Mouse (Mus musculus) intestine, embryonic 15.5 days (tissue): ENCODE data around the gene Aar2. TPM values are rescaled to one million over a fixed set of nuclear protein-coding genes. Genes with fewer than 3 reads are reported as not detected.

Experiments
- ATAC-seq: fragments of 200-750 bp; cut with Nextera tagmentation; 2 replicates; pipeline ENCODE4 v1.8.0; 2017; ENCODE audit warnings: moderate TSS enrichment, moderate library complexity
- H3K27ac ChIP-seq: fragments of 300-500 bp; sonication (generic); 2 replicates; pipeline ENCODE4 v1.5.1; 2015; ENCODE audit warnings: mild to moderate bottlenecking, inconsistent platforms
- H3K27me3 ChIP-seq: fragments of 300-500 bp; sonication (generic); replicated peaks from 2 replicates; pipeline ENCODE4 v1.6.1; 2015; ENCODE audit warnings: inconsistent platforms
- H3K36me3 ChIP-seq: fragments of 300-500 bp; sonication (generic); 2 replicates; pipeline ENCODE4 v1.6.1; 2015; ENCODE audit warnings: inconsistent platforms
- H3K4me1 ChIP-seq: fragments of 300-500 bp; sonication (generic); replicated peaks from 2 replicates; pipeline ENCODE4 v1.6.1; 2015; ENCODE audit warnings: inconsistent platforms
- H3K4me2 ChIP-seq: fragments of 300-500 bp; sonication (generic); replicated peaks from 2 replicates; pipeline ENCODE4 v1.6.1; 2015; ENCODE audit warnings: mild to moderate bottlenecking, inconsistent platforms
- H3K4me3 ChIP-seq: fragments of 300-500 bp; sonication (generic); replicated peaks from 2 replicates; pipeline ENCODE4 v1.5.1; 2015; ENCODE audit warnings: inconsistent platforms
- H3K9ac ChIP-seq: fragments of 300-500 bp; sonication (generic); 2 replicates; pipeline ENCODE4 v1.6.1; 2015; ENCODE audit warnings: inconsistent platforms
- H3K9me3 ChIP-seq: fragments of 300-500 bp; sonication (generic); 2 replicates; pipeline ENCODE4 v1.6.1; 2016; ENCODE audit warnings: inconsistent platforms
- WGBS: fragments of 180-500 bp; shearing (Covaris S2); methylation state at CpG from one replicate; pipeline ENCODE4 v1.1.7; 2015; 5-methylcytosine and 5-hydroxymethylcytosine counted together
- polyA plus RNA-seq: library from polyadenylated mRNA; unstranded; fragments of >200 nt; fragmentation: Nextera tagmentation; extraction: Ambion mirVana; gene quantifications from 2 replicates; pipeline ENCODE4 v1.2.1, GENCODE M21; 2015

Aar2 gene
- polyA plus RNA-seq, 1 experiment from 2014 or later: 31.6 TPM

DNA sequence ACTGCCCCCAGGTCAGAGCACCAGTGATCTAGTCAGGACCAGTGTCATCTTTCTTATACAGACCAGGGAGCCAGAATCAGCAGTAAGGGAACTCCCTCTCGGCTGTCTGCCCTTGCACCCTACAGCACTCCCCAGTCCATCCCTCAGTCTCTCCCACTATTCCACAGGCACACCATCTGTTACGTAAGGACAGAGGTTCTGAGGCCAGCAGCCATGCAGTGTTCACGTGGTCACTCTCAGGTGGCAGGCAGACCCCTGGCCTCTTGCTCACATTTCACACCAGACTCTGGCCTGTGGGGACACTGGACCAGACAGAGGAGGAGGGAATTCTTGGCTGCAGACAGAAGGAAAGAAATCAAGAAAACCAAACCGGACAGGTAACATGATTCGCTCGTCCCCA, 24.1 kb downstream of the Aar2 start:
- Histone ChIP-seq H3K4me2 (no peak overlapping the region), H3K27me3 (no peaks in the 10 kb centered on the region), H3K4me3 (no peak overlapping the region), H3K36me3 (peaks cover 14% of the 10 kb centered on the region; the same call in 1 of the 2 replicates), H3K27ac (no peak overlapping the region), H3K4me1 (no peaks in the 10 kb centered on the region), H3K9ac (no peak overlapping the region), H3K9me3 (no peaks in the 10 kb centered on the region)
- 77% methylated on average over 6 of the region's 6 CpGs for WGBS
- no peak for ATAC-seq

DNA sequence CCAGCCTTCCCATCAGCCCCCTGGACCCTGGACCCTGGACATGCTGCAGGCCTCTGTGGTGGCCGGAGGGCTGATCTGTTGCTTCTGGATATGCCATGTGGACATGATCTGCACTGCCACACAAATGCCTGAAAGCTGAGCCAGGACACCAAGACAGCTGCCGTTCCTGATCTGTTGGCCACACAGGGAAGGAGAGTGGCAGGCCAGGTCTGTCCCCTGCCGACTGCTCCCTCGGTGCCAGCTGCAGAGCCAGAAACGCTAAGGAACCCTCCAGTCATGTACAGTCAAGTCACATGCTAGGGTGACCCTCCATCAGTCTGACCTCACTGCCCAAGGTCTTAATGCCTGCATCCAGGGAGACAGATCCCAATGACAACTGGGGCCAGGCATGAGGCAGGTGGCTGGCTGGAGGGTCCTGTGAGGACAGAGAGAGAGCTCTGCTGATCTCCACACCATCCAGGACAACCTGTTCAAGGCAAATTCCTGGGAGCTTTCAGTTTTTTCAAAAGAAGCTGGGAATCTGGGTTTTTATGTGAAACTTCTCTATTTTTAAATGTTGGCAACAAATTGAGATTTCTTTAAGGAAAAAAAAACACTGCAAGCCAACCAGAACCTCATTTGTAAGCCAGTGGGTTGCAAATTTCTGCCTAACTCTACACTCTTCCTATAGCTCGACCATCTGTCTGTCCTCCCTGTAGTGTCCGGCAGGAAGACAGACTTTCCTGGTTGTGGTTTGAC, 29.6 kb downstream of the Aar2 start:
- Histone ChIP-seq H3K4me3 (no peak overlapping the region), H3K9ac (no peak overlapping the region), H3K4me2 (no peak overlapping the region), H3K9me3 (no peaks in the 10 kb centered on the region), H3K36me3 (no peaks in the 10 kb centered on the region), H3K27ac (no peak overlapping the region), H3K4me1 (no peaks in the 10 kb centered on the region), H3K27me3 (no peaks in the 10 kb centered on the region)
- ATAC-seq: no peak
- WGBS: 82% methylated on average over 7 of the region's 7 CpGs

DNA sequence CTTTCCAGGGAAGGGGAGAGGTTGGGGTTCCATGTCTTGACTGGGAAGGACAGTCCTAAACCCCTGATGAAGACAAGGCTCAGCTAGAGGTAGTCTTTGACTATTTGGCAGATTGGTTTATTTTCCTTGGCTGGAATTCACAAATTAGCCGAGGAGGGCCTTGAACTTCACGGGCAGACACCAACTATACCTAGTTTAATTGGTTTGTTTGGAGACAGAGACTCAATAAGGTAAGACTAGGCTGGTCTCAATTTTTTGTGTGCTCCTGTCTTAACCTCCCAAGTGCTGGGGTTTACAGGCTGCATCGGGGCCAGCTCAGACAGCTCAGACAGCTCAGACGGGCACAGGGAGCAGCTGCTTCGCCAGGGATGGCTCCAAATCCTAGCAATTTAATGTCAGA, 33.1 kb downstream of the Aar2 start:
- Histone ChIP-seq H3K9me3 (no peaks in the 10 kb centered on the region), H3K4me2 (no peak overlapping the region), H3K27ac (no peak overlapping the region), H3K4me3 (no peak overlapping the region), H3K9ac (no peak overlapping the region), H3K36me3 (no peaks in the 10 kb centered on the region), H3K4me1 (no peaks in the 10 kb centered on the region), H3K27me3 (no peaks in the 10 kb centered on the region)
- no peak for ATAC-seq
- WGBS: 74% methylated on average over 5 of the region's 5 CpGs

DNA sequence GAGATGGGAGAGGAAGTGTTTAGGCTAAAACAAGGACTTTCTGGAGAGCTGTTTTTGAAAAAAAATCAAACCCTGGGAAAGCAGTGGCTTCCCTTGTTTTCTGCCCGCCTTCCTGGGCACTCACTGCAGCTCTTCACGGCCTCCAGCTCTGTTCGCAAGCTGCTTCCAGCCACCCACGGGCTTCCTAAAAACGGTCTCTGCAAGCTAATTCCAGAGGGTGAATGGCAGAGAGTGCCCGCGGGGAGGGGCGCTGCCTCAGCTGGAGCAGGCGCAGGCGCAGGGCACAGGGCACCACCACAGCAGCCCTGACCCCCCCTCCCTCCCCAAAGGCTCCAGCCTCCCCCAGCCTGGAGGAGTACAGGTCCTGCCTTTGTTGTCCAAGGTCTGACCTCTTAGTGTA, 33.9 kb downstream of the Aar2 start:
- no peaks in the 10 kb centered on the region for H3K27me3 ChIP-seq
- no peak overlapping the region for H3K27ac ChIP-seq
- H3K4me3 ChIP-seq: no peak overlapping the region
- no peak for ATAC-seq
- no peak overlapping the region for H3K4me2 ChIP-seq
- 50% methylated on average over 10 of the region's 10 CpGs for WGBS
- H3K4me1 ChIP-seq: no peaks in the 10 kb centered on the region
- no peak overlapping the region for H3K9ac ChIP-seq
- H3K9me3 ChIP-seq: no peaks in the 10 kb centered on the region
- H3K36me3 ChIP-seq: no peaks in the 10 kb centered on the region

DNA sequence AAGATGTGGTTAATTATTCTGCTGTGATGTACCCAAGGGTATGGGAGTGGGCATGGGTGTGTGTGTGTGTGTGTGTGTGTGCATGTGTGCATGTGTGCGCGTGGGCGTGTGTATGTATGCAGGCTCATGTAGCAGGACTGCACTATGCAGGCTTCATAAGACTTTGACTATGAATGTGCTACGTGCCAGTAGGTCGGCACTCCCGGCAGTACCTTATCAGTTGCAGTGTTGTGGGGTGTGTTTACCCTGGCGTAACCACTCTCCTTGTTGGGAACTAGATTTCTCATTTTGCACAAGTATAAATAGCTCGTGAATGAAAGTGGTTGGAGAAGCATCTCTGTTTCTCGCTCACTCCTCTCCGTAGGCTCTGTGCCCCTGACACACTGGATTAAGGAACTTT, 35.5 kb downstream of the Aar2 start:
- no peak for ATAC-seq
- H3K36me3 ChIP-seq: no peaks in the 10 kb centered on the region
- no peak overlapping the region for H3K27ac ChIP-seq
- H3K27me3 ChIP-seq: no peaks in the 10 kb centered on the region
- H3K9ac ChIP-seq: no peak overlapping the region
- 77% methylated on average over 10 of the region's 10 CpGs for WGBS
- H3K4me1 ChIP-seq: no peaks in the 10 kb centered on the region
- H3K9me3 ChIP-seq: no peaks in the 10 kb centered on the region
- H3K4me3 ChIP-seq: no peak overlapping the region
- H3K4me2 ChIP-seq: no peak overlapping the region

DNA sequence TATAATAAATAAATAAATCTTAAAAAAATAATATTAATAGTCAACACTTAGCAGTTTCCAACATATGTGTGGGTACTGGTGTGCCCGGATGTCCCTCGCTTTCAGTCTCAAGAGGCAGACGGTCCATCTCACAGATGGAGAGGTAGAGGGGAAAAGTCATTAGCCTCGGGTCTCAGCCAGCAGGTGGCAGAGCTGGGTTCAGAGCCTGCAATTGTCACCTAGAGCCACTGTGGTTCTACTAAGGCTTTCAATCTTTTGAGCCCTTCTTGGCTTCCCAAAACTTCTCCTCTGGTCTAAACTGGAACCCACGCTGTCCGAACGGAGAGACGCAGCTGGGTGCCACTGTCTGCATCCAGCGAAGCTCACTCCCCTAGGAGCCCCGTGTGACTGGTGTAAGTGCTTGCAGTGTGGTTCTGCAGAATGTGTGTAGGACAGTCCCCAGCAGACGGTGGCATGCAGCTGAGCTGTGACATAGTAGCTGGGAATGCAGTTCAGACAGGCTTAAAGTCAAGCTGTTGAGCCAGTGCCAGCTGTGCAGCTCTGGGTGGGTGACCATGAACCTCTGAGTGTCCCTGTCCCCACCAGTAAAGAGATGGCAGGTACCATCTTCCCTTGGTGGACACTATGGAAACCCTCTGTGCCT, 36.9 kb downstream of the Aar2 start:
- 65% methylated on average over 11 of the region's 11 CpGs for WGBS
- Histone ChIP-seq H3K27ac (no peak overlapping the region), H3K9ac (no peak overlapping the region), H3K4me2 (no peak overlapping the region), H3K36me3 (no peaks in the 10 kb centered on the region), H3K27me3 (no peaks in the 10 kb centered on the region), H3K9me3 (no peaks in the 10 kb centered on the region), H3K4me3 (no peak overlapping the region), H3K4me1 (no peaks in the 10 kb centered on the region)
- ATAC-seq: no peak

DNA sequence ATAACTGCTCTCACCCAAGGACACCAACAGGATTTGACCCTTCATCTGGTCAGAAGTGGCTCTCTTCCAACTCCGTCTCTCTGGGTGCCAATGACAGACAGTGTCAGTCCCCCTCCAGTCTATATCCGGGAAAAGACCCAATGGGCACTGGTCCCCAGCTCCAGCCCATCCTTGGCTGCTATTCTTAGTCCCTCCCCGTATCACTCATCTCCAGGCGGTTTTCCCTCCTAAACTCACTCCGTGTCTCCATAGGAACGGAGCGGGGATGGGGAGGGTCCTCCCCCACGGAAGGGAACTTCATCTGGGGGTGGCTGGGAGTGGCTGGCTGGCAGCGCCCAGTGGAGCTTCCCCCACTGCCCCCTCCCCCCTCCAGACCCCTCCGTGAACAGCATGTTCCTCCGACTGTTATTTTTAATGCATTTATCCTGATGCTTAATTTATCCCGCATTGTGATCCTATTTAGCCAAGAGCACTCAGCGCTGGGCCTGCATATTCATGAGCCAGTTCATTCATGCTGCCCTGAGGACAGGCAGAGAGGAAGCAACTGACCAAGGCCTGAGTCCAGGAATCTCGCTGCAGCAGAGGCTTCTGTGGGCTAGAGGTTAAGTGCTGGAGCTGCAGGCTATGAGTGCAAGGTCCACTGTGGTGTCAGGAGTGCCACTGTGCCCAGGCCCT, 37.5 kb downstream of the Aar2 start:
- WGBS: 53% methylated on average over 14 of the region's 14 CpGs
- H3K4me3 ChIP-seq: no peak overlapping the region
- H3K36me3 ChIP-seq: no peaks in the 10 kb centered on the region
- no peaks in the 10 kb centered on the region for H3K27me3 ChIP-seq
- no peak overlapping the region for H3K9ac ChIP-seq
- no peaks in the 10 kb centered on the region for H3K9me3 ChIP-seq
- no peak overlapping the region for H3K27ac ChIP-seq
- H3K4me2 ChIP-seq: no peak overlapping the region
- H3K4me1 ChIP-seq: no peaks in the 10 kb centered on the region
- ATAC-seq: no peak

DNA sequence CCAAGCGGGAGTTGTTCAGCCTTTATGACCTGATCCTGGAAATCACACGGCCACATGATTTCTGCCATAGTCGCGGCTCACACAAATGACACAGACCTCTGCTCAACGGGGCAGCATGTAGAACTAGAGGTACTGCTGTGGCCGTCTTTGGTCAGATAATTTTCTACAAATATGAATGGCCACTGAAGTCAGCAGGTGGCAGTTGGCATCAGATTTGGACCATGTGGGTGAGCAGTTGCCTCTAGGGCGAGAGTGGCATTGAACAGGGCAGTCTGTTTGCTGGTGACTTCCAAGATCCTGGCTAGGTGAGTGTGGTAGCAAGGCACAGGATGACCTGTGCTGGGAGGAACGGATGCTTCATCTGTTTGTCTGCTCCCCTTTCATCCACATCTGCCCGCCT, 42.1 kb downstream of the Aar2 start:
- Histone ChIP-seq H3K9me3 (no peaks in the 10 kb centered on the region), H3K27me3 (no peaks in the 10 kb centered on the region), H3K4me2 (no peak overlapping the region), H3K27ac (no peak overlapping the region), H3K4me3 (no peak overlapping the region), H3K4me1 (no peaks in the 10 kb centered on the region), H3K9ac (no peak overlapping the region), H3K36me3 (no peaks in the 10 kb centered on the region)
- 91% methylated on average over 9 of the region's 9 CpGs for WGBS
- ATAC-seq: no peak

DNA sequence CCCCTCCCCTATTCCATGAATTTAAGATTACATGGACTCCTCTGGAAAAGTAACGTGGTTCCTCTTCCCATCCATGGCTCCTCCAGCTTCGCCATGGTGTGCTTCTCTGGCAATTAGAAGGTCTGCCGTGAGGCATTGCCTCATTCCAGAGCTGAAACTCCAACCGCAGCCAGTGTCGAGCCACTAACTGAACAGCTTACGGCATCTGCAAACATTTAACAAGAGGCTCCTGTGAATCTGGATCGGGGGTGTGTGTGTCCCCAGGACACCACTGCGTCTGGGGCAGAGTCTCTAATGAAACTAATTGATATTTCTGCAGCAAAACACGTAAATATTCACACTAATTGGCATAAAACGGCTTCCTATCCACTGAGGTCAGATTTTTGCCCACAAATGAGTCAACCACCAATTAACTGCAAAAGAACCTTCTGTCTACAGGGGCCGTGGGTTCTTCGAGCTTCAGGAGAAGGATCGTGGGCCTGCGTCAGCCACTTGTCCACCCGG, 47.7 kb downstream of the Aar2 start:
- Histone ChIP-seq H3K27ac (no peak overlapping the region), H3K9ac (no peak overlapping the region), H3K9me3 (no peaks in the 10 kb centered on the region), H3K36me3 (no peaks in the 10 kb centered on the region), H3K27me3 (no peaks in the 10 kb centered on the region), H3K4me1 (no peaks in the 10 kb centered on the region), H3K4me3 (no peak overlapping the region), H3K4me2 (no peak overlapping the region)
- 65% methylated on average over 15 of the region's 15 CpGs for WGBS
- ATAC-seq: no peak

DNA sequence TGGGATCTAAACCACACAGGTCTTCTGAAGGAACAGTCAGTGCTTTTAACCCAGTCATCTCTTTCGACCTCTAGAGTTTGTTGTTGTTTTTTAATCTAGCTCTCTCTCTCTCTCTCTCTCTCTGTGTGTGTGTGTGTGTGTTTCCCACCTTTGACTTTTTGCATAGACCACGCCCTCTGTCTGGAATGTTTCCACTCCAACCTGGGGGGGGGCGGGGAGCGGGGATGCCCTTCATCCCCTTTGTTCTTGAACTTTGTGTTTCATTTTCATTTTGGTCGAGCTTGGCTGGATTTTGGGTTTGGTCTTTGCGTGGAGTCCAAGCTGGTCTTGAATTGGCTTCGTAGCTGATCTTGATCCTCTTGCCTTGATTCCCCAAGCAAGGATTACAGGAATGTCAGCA, 55.2 kb downstream of the Aar2 start:
- WGBS: 80% methylated on average over 7 of the region's 7 CpGs
- Histone ChIP-seq H3K36me3 (no peaks in the 10 kb centered on the region), H3K4me2 (no peak overlapping the region)

DNA sequence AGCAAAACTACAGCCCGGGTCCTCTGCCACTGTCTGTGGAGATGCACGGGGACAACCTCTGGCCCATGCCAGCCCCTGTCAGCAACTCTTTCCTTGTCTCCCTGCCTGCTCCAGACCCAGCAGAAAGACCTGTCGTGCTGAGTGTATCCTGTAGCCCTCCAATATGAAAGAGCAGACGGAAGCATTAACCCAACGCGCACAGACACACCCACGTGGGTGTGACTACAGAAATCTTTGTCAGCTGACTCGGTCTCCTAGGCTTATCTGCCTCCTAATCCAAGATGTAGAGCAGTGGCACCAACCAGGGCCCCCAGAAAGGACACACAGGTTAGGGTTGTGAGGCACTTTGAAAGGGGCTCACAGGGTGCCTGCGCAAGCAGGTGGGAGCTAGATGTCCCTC, 56.3 kb downstream of the Aar2 start:
- 67% methylated on average over 9 of the region's 9 CpGs for WGBS
- H3K27me3 ChIP-seq: peaks cover 5% of the 10 kb centered on the region; the same call in 1 of the 2 replicates
- H3K9ac ChIP-seq: no peak overlapping the region
- no peak for ATAC-seq
- H3K27ac ChIP-seq: no peak overlapping the region
- H3K4me2 ChIP-seq: no peak overlapping the region
- no peaks in the 10 kb centered on the region for H3K9me3 ChIP-seq
- H3K36me3 ChIP-seq: no peaks in the 10 kb centered on the region
- no peak overlapping the region for H3K4me3 ChIP-seq
- H3K4me1 ChIP-seq: no peaks in the 10 kb centered on the region

More for the DNA sequence above, 55.2 kb downstream of the Aar2 start:
- no peak overlapping the region for H3K4me3 ChIP-seq
- H3K27me3 ChIP-seq: no peaks in the 10 kb centered on the region
- H3K9me3 ChIP-seq: no peaks in the 10 kb centered on the region
- ATAC-seq: no peak
- H3K27ac ChIP-seq: no peak overlapping the region
- no peak overlapping the region for H3K9ac ChIP-seq
- H3K4me1 ChIP-seq: no peaks in the 10 kb centered on the region

DNA sequence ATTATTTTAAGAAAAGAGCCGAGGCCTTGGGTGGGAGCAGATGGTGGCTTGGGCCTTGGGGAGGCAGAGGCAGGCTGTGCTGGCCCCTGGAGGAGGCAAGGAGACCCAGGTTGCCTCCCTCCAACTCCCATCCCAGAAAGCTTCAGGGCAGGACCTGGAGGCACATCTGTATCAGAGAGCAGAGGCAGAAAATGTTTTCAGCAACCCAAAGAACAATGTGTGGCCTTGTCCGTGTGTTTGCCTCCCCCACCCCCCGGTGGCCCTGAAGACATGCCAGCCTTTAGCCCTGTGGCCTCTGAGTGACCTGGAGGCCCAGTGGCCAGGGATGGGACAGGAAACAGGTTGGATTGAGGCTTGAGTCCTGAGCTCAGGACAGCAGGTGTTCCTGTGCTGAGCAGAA, 57.8 kb downstream of the Aar2 start:
- Histone ChIP-seq H3K9me3 (no peaks in the 10 kb centered on the region), H3K36me3 (no peaks in the 10 kb centered on the region), H3K27ac (no peak overlapping the region), H3K27me3 (peaks cover 18% of the 10 kb centered on the region; the same call in 1 of the 2 replicates), H3K9ac (no peak overlapping the region), H3K4me1 (no peaks in the 10 kb centered on the region), H3K4me2 (no peak overlapping the region), H3K4me3 (no peak overlapping the region)
- 33% methylated on average over 3 of the region's 3 CpGs for WGBS
- no peak for ATAC-seq
